Mouse (Mus musculus): ENCODE results near the gene Endov.

GRCm38 (mm10) chr11:119509165-119509776 is 18.1 kb downstream of the Endov start:
- TF ChIP-seq GATA1 (IDR thresholded peaks at IDR 0.05; ENCODE audit: borderline replicate concordance, low read length) (no peak), FLI1 (IDR thresholded peaks at IDR 0.05; ENCODE audit: low read length) (no peak)
